Mouse (Mus musculus): ENCODE measurements at regions not wholly inside any gene's neighbourhood (a gene's known extent, or its start where the extent isn't known, plus 50 kb on each side); places are given as distances from the start of the nearest gene placed in this dataset.
A peak's percentile ranks its signal among the peaks of the same experiment; 100 is the strongest.
"Not testable (repeated sequence)": the region's sequence is repeated elsewhere in the genome, so short reads cannot be mapped to it uniquely, and the experiment has no call there.

GRCm38 (mm10) chr19:51727665-51728064, 536.4 kb upstream of the Ins1 start:
- DNase-seq (ENCODE audit: low spot score in 2 of 2), result peak in 1 of 2 experiments; percentile 6

- no peak for DNase-seq (ENCODE audit: low spot score in 2 of 2)
These were observed 524.0 kb upstream of the Ins1 start for GRCm38 (mm10) chr19:51740071-51740470.

- DNase-seq (ENCODE audit: low spot score in 2 of 2), result no peak
These were observed 523.1 kb upstream of the Ins1 start for GRCm38 (mm10) chr19:51741026-51741425.

GRCm38 (mm10) chr19:51742211-51742610, 521.9 kb upstream of the Ins1 start:
- not testable (repeated sequence) for DNase-seq (ENCODE audit: low spot score in 2 of 2)

GRCm38 (mm10) chr19:51773819-51774579, 490.1 kb upstream of the Ins1 start:
- DNase-seq (ENCODE audit: low spot score in 2 of 2), result no peak

Measured in layer of hippocampus, postnatal 14 days (tissue).